Mouse (Mus musculus): Measurements from ENCODE around the gene Bpgm. TPM values are rescaled to one million over a fixed set of nuclear protein-coding genes. Genes with fewer than 3 reads are reported as not detected.

Bpgm gene
- total RNA-seq, 2 experiments from 2014 or later: 65.1 to 66.7 TPM

GRCm38 (mm10) chr6:34525927-34526326, 49.9 kb downstream of the Bpgm start:
- no peak for DNase-seq (ENCODE audit: low spot score in 2 of 2)

GRCm38 (mm10) chr6:34526389-34526788, 50.4 kb downstream of the Bpgm start:
- DNase-seq (ENCODE audit: low spot score in 2 of 2): no peak

- DNase-seq (ENCODE audit: low spot score in 2 of 2): no peak
Observed at GRCm38 (mm10) chr6:34528131-34528530, 52.1 kb downstream of the Bpgm start.

- no peak for DNase-seq (ENCODE audit: low spot score in 2 of 2)
Observed at GRCm38 (mm10) chr6:34529992-34530391, 54.0 kb downstream of the Bpgm start.

GRCm38 (mm10) chr6:34533055-34533454, 57.0 kb downstream of the Bpgm start:
- DNase-seq (ENCODE audit: low spot score in 2 of 2): no peak

GRCm38 (mm10) chr6:34533896-34534295, 57.9 kb downstream of the Bpgm start:
- DNase-seq (ENCODE audit: low spot score in 2 of 2): no peak

- no peak for DNase-seq (ENCODE audit: low spot score in 2 of 2)
Observed at GRCm38 (mm10) chr6:34542866-34543265, 66.9 kb downstream of the Bpgm start.

GRCm38 (mm10) chr6:34543303-34544206, 67.5 kb downstream of the Bpgm start:
- peak in 1 of 2 experiments; percentile 22 for DNase-seq (ENCODE audit: low spot score in 2 of 2)

GRCm38 (mm10) chr6:34544207-34544602, 68.2 kb downstream of the Bpgm start:
- DNase-seq (ENCODE audit: low spot score in 2 of 2): no peak

- DNase-seq (ENCODE audit: low spot score in 2 of 2): no peak
Observed at GRCm38 (mm10) chr6:34545286-34545685, 69.3 kb downstream of the Bpgm start.

GRCm38 (mm10) chr6:34548406-34548990, 72.5 kb downstream of the Bpgm start:
- no peak for DNase-seq (ENCODE audit: low spot score in 2 of 2)

- DNase-seq (ENCODE audit: low spot score in 2 of 2): peak in 1 of 2 experiments; percentile 32
Observed at GRCm38 (mm10) chr6:34549017-34549416, 73.0 kb downstream of the Bpgm start.

GRCm38 (mm10) chr6:34552489-34553157, 76.6 kb downstream of the Bpgm start:
- DNase-seq (ENCODE audit: low spot score in 2 of 2): peak in 1 of 2 experiments; percentile 5

- DNase-seq (ENCODE audit: low spot score in 2 of 2): no peak
Observed at GRCm38 (mm10) chr6:34554291-34554997, 78.4 kb downstream of the Bpgm start.

Other genes with a start within 250 kb of the Bpgm start
- gene Akr1b3, start 158.7 kb upstream of the Bpgm start, total RNA-seq (2021): 10 to 100 TPM; 42.6 to 43.3 TPM
- gene Akr1b8, start 122.1 kb upstream of the Bpgm start, total RNA-seq (2021): 1 to 10 TPM in 1 of 2 experiments, under 1 TPM in 1; 0.96 to 1.2 TPM
- gene Akr1b10, start 92.0 kb upstream of the Bpgm start, total RNA-seq (2021): 10 to 100 TPM; 24.3 to 26.4 TPM
- gene Akr1b7, start 63.9 kb upstream of the Bpgm start, total RNA-seq (2021): not detected
- 10 to 100 TPM; 27.6 to 28.3 TPM for gene Cald1, start 122.3 kb downstream of the Bpgm start, total RNA-seq (2021)